Comparison of ENCODE assay signal across 9 mouse cellular contexts in genomic region chr8:70211726-70212111, GRCm38 (mm10). TPM values are rescaled to one million over a fixed set of nuclear protein-coding genes. Genes with fewer than 3 reads are reported as not detected.
DNase-seq lines count a peak whose midpoint lies in the region; ATAC-seq and TF ChIP-seq lines count a peak whose summit lies in the region.
"Had no signal": no experiment of that assay in that cellular context is flagged by ENCODE, and none has a peak within 500 bp of the region (broad histone marks: within the 10 kb centered on the region; RNA-seq: fewer than 3 reads in every experiment).

No protein-coding gene starts in this region.

- no peaks in the 10 kb centered on the region for H3K9me3 ChIP-seq in hindbrain, embryonic 10.5 days
- no peaks in the 10 kb centered on the region for H3K9me3 ChIP-seq in liver, postnatal 0 days (ENCODE audit: low read length)

- no peak for TF ChIP-seq POLR2A in thymus, adult 2 months (IDR thresholded peaks at IDR 0.05; ENCODE audit: control insufficient read depth, extremely low read depth, insufficient read depth, low read length, poor library complexity)

- no peak for ATAC-seq in liver, postnatal 0 days
- no peak for ATAC-seq in frontal cortex, adult (ENCODE audit: low TSS enrichment)

- no peaks in the 10 kb centered on the region for H3K36me3 ChIP-seq in thymus, adult 2 months (ENCODE audit: control insufficient read depth, insufficient read depth, low read length)
- no peaks in the 10 kb centered on the region for H3K36me3 ChIP-seq in hindbrain, embryonic 10.5 days
- no peaks in the 10 kb centered on the region for H3K36me3 ChIP-seq in liver, postnatal 0 days (replicated peaks; ENCODE audit: insufficient read depth, low read length)

- H3K4me3 ChIP-seq in thymus, adult 2 months (ENCODE audit: control insufficient read depth, insufficient read depth, low read length): peak overlapping the region; percentile 72
- H3K4me3 ChIP-seq in hindbrain, embryonic 10.5 days: peak overlapping the region; percentile 66
- peak overlapping the region; percentile 60 for H3K4me3 ChIP-seq in liver, postnatal 0 days (ENCODE audit: low read depth, low read length)

- DNase-seq in gastrocnemius, postnatal 14 days: peak; percentile 42
- DNase-seq in gastrocnemius, postnatal 36 days: no peak
- DNase-seq in thymus, adult 2 months: no peak
- DNase-seq in thymus, postnatal 4 days: no peak
- DNase-seq in hindbrain, embryonic 10.5 days (ENCODE audit: low spot score): no peak
- peak; percentile 63 for DNase-seq in liver, postnatal 0 days
- no peak for DNase-seq in ovary, postnatal 10 days (ENCODE audit: low spot score)

- no peaks in the 10 kb centered on the region; the same call in 1 of the 2 replicates for H3K4me1 ChIP-seq in thymus, adult 2 months (replicated peaks; ENCODE audit: control insufficient read depth, insufficient read depth, low read length)
- peaks cover 17% of the 10 kb centered on the region for H3K4me1 ChIP-seq in hindbrain, embryonic 10.5 days (replicated peaks)
- peaks cover 23% of the 10 kb centered on the region for H3K4me1 ChIP-seq in liver, postnatal 0 days (ENCODE audit: insufficient read depth)

- H3K9ac ChIP-seq in liver, postnatal 0 days (replicated peaks): peak overlapping the region; percentile 84

- H3K4me2 ChIP-seq in liver, postnatal 0 days (ENCODE audit: low read depth, low read length): peak overlapping the region; percentile 96

- H3K27me3 ChIP-seq in thymus, adult 2 months (ENCODE audit: control insufficient read depth, insufficient read depth, low read length): no peaks in the 10 kb centered on the region
- H3K27me3 ChIP-seq in hindbrain, embryonic 10.5 days (ENCODE audit: insufficient read depth, poor library complexity, severe bottlenecking): peaks cover 26% of the 10 kb centered on the region
- no peaks in the 10 kb centered on the region for H3K27me3 ChIP-seq in liver, postnatal 0 days (ENCODE audit: insufficient read depth, low read length)
- H3K27me3 ChIP-seq: Patski had no signal

- no peak for TF ChIP-seq EP300 in liver, postnatal 0 days (IDR thresholded peaks at IDR 0.05; ENCODE audit: low read depth)

- 0 out of 2 replicates have a peak overlapping the region, but pooled peaks have one; percentile 11 for H3K27ac ChIP-seq in thymus, adult 2 months (ENCODE audit: control insufficient read depth, insufficient read depth, low read length)
- H3K27ac ChIP-seq in hindbrain, embryonic 10.5 days: peak overlapping the region; percentile 82
- H3K27ac ChIP-seq in liver, postnatal 0 days (ENCODE audit: low read depth): peak overlapping the region; percentile 90

- WGBS in thymus, adult 2 months: under 1% methylated on average over 31 of the region's 31 CpGs
- 4% methylated on average over 31 of the region's 31 CpGs for WGBS in hindbrain, embryonic 10.5 days
- under 1% methylated on average over 31 of the region's 31 CpGs for WGBS in liver, postnatal 0 days (ENCODE audit: insufficient replicate concordance)

- no peak for TF ChIP-seq CTCF in thymus, adult 2 months (IDR thresholded peaks at IDR 0.05; ENCODE audit: borderline replicate concordance, control insufficient read depth, extremely low read depth, insufficient read depth, low read length, poor library complexity)
- TF ChIP-seq CTCF in liver, postnatal 0 days (IDR thresholded peaks at IDR 0.05; ENCODE audit: low read depth): no peak

- intact Hi-C loops in gastrocnemius, postnatal 14 days (cut with DNase I; ENCODE audit: low total_unique reads): no loop called here
- intact Hi-C loops in gastrocnemius, postnatal 36 days (cut with DNase I): no loop called here

RNA-seq across cellular contexts. Expression of gene Slc25a42, which starts 0.4 kb away (rescaled TPM):
- 10 to 100 TPM; 25.5 to 29.2 TPM for total RNA-seq in gastrocnemius, postnatal 14 days (2021)
- total RNA-seq in gastrocnemius, postnatal 36 days (2021): 10 to 100 TPM; 28.0 to 40.6 TPM
- polyA plus RNA-seq in thymus, adult 2 months (2012; rRNA removed): 59.1 and 66.6 TPM in 2 replicates
- 2.6 and 3.5 TPM in 2 replicates for polyA plus RNA-seq in hindbrain, embryonic 10.5 days (2016; fragmentation: Nextera tagmentation; extraction: Ambion mirVana)
- 18.5 and 19.2 TPM in 2 replicates for polyA plus RNA-seq in liver, postnatal 0 days (2015; fragmentation: Nextera tagmentation; extraction: Ambion mirVana)

RNA-seq across cellular contexts. Expression of gene Sugp2, which starts 22.3 kb away (rescaled TPM):
- 10 to 100 TPM; 42.3 to 44.1 TPM for total RNA-seq in gastrocnemius, postnatal 14 days (2021)
- total RNA-seq in gastrocnemius, postnatal 36 days (2021): 10 to 100 TPM; 34.8 to 46.2 TPM
- 98.2 and 103 TPM in 2 replicates for polyA plus RNA-seq in thymus, adult 2 months (2012; rRNA removed)
- polyA plus RNA-seq in hindbrain, embryonic 10.5 days (2016; fragmentation: Nextera tagmentation; extraction: Ambion mirVana): 56.1 and 58.2 TPM in 2 replicates
- polyA plus RNA-seq in liver, postnatal 0 days (2015; fragmentation: Nextera tagmentation; extraction: Ambion mirVana): 7.3 and 8.3 TPM in 2 replicates

RNA-seq across cellular contexts. Expression of gene Armc6, which starts 22.5 kb away (rescaled TPM):
- total RNA-seq in gastrocnemius, postnatal 14 days (2021): 1 to 10 TPM; 6.5 to 9.9 TPM
- total RNA-seq in gastrocnemius, postnatal 36 days (2021): 1 to 10 TPM; 6.8 to 7.3 TPM
- polyA plus RNA-seq in thymus, adult 2 months (2012; rRNA removed): 24.3 and 25.4 TPM in 2 replicates
- 39.7 and 40.9 TPM in 2 replicates for polyA plus RNA-seq in hindbrain, embryonic 10.5 days (2016; fragmentation: Nextera tagmentation; extraction: Ambion mirVana)
- polyA plus RNA-seq in liver, postnatal 0 days (2015; fragmentation: Nextera tagmentation; extraction: Ambion mirVana): 5.3 and 6.3 TPM in 2 replicates

RNA-seq across cellular contexts. Expression of gene Tmem161a, which starts 39.6 kb away (rescaled TPM):
- 10 to 100 TPM; 76.0 to 78.1 TPM for total RNA-seq in gastrocnemius, postnatal 14 days (2021)
- 10 to 100 TPM; 75.3 to 75.9 TPM for total RNA-seq in gastrocnemius, postnatal 36 days (2021)
- 144 and 156 TPM in 2 replicates for polyA plus RNA-seq in thymus, adult 2 months (2012; rRNA removed)
- 56.2 and 64.9 TPM in 2 replicates for polyA plus RNA-seq in hindbrain, embryonic 10.5 days (2016; fragmentation: Nextera tagmentation; extraction: Ambion mirVana)
- 17.3 and 20.2 TPM in 2 replicates for polyA plus RNA-seq in liver, postnatal 0 days (2015; fragmentation: Nextera tagmentation; extraction: Ambion mirVana)

Comparison
In these comparisons a context has a peak if more than half of its experiments do, and no peak if none do; other contexts are left out.
1. DNase-seq: peak in gastrocnemius, postnatal 14 days (single experiment) and liver, postnatal 0 days (single experiment); none in gastrocnemius, postnatal 36 days (0 of 2), thymus, adult 2 months (single experiment), thymus, postnatal 4 days (single experiment), hindbrain, embryonic 10.5 days (single experiment) and ovary, postnatal 10 days (single experiment).
2. H3K27ac ChIP-seq: peak in every context shown above with its lines; median percentile 90 in liver, postnatal 0 days; 82 in hindbrain, embryonic 10.5 days; 11 in thymus, adult 2 months.
3. Peak in every context shown above with its lines, with median percentiles within 50 percentile points of each other: H3K4me3 ChIP-seq.